Mouse (Mus musculus) urinary bladder, postnatal 25 days (tissue): Measurements from ENCODE around the gene Arhgap4.

Experiments
- DNase-seq: peaks from one replicate; pipeline ENCODE4 v3.0.0; 2022; ENCODE audit warnings: low spot score

Arhgap4 gene

DNA sequence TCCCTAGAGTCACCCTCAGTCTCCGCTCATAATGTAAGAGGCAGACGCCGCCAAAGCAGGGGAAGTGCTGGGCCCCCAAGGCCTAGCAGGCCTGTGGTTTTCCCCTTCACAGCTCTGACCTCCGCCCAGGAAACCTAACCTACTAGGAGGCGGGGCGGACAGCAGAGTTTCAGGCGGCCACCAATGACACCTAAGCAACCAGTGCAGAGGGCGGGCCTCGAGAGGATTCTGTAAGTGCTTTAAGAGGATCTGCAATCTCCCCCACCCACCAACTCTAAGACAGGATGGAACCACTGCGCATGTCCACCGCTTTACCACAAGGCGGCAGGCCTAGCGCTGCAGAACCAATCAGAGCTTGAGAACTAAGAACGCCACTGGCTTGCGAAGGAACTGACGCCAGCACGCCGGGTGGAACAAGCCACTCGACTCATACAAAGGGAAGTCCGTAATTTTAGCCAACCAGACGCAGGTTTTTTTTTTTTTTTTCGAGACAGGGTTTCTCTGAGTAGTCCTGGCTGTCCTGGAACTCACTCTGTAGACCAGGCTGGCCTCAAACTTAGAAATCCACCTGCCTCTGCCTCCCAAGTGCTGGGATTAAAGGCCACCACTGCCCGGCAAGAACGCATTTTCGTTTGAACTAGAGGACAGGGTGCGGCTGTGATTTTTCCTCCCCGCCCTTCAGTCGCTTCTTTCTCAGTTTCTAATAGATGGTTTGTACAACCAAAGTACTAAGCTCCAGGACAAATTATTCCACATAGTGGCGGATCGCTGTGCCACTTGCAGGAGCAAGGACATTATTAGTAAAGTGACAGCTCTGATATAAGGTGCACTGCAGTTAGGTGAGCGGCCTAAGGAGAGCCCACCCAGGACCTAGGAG, 6.6 kb downstream of the Arhgap4 start:
- DNase-seq = peak; percentile 56

DNA sequence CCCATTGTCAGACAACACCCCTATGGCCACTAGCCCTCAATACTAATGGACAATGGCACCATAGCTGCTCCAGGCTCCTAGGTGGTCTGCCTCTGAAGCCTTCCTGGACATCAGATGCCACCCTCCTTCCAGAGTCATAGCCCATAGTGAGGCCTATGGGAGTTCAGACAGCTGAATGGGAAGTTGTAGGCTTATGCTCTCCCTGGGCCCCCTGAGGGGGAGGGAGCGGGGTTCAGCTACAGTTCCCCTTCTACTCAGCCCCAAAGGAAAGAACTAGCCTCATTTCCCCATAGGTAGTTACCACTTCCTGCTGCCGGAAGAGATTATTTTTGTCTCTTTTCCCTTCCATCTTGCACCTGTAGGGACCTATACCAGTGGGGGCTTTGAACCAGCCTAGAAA, 10.1 kb downstream of the Arhgap4 start:
- no peak for DNase-seq

DNA sequence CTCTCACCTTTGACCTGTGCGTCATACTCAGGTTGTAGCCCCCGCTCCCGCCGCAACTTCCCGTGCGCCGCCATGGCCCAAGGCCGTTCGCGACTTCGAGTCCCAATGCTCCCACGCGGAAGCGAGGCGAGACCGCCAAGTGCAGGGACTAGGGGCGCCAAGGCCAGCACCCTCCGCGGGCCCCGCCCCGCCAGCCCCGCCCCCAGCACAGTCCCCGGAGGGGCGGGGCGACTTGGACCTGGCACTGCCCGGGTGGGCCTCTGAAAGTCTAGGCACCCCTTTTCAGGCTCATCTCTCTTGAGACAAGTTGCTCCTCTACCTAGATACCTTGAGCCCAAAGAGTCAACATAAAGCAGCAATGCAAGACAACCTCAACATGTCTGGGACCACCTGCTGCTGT, 10.5 kb downstream of the Arhgap4 start:
- DNase-seq = no peak

DNA sequence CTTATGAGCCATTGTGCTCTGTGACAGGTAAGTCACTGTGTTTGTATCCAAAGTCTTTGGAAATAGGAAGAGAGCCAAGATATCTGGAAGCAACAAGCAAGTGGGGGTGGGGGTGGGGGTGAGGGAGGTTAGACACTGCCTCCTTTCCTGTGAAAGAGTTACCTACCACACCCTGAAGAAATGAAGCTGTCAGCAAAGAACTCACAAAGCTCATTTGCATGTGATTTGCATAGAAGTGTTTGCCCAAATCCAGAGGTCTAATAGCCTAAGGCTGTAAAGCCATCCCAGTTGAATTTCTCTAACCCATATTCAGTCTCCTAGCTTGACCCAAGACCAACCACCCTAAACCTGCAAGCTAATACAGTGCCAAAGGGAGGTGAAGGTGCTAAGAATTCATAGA, 11.2 kb downstream of the Arhgap4 start:
- no peak for DNase-seq

DNA sequence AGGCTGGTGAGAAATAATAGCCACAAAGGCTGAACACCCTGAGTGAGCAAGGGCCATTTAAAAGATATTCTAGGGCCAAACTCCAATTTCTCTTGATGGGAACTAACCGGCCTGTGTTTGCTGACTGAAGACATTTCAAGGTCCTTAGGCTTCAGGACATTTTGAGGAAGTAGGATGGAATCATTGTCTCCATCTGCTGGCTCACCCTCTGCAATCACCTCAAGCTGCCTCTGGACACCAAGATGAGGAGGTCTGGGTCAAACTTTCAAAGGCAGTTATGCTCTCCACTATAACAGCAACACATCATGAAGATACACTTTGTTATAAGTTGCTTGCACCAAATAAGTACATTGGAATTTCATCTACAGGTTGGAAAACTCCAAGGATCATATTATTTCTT, 11.6 kb downstream of the Arhgap4 start:
- no peak for DNase-seq

DNA sequence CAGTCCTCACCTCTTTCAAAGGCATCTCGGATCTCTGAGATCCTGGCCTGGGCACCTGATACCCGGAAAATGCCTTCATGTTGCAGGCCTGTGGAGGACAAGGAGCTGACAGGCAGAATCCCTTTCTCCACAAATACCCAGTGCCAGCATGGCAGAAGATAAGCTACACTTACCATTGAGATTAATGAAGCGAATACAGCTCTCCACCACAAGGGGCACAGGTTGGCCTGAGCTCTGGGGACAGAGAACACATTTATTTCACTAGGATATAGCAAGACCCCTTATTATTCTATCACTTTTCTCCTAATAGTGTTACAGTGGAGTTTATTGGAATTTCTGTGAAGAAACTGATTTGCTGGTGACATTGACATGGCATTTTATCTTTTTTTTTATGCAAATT, 23.7 kb downstream of the Arhgap4 start:
- DNase-seq = no peak

DNA sequence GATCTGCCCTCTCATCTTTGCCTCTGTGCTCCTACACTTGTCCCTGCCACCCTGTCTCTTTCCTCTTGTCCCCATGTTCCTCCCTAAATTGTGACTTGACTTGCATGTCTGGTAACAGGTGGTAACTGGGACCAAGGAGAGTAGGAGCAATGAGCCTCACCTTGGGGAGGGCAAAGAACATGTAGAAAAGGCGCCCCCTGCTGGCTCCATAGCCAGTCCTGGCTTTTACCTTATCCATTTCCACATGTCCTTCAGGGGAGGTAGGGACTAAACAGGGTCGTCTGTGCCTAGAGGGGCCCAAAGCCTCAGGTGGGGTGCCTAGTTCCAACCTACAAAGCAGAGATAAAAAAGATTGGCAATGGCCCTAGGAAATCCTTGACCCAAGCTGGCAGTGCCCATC, 26.0 kb downstream of the Arhgap4 start, which contains the start of gene L1cam:
Gene L1cam (minus strand): TSS at position 387 of the 400 bp plus-strand sequence.
- peak; percentile 58 for DNase-seq

DNA sequence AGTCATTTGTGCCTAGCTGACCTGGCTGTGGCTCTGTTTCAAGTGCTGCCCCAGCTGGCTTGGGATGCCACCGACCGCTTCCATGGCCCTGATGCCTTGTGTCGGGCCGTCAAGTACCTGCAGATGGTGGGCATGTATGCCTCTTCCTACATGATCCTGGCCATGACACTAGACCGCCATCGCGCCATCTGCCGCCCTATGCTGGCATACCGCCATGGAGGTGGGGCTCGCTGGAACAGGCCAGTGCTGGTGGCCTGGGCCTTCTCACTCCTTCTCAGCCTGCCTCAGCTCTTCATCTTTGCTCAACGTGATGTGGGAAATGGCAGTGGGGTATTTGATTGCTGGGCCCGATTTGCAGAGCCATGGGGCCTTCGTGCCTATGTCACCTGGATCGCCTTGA, 28.8 kb downstream of the Arhgap4 start:
- DNase-seq = no peak

DNA sequence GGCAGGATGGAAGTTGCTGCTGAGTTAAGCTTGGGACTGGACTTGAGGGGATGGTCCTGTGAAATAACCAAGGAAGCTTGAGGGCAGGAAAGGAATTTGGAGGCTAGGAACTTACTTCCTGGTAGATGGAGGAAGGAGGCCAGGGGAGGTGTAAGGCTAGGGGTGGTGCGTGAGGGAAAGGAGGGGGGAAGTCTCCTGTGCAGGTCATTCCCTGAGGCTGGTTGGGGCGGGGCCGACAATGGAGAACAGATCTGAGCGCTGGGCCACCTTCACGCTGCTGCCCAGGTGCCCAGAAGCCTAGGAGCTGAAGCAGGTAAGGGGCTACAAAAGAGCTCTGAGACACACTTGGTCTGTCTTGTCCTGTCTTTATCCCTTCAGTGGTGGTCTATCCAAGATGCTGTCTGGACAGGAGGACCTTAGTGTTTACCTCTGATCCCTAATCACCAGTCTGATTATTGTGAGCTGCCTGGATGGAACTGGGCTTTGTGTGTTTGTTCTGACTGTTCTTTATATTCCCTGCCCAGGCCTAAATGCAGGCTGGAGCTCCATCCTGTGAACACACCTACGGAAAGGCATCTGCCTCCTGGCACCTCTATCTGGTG, 30.0 kb downstream of the Arhgap4 start, which contains the start of gene Avpr2:
Gene Avpr2 (plus strand): TSS at position 552 of the 602 bp plus-strand sequence.
- DNase-seq = no peak

DNA sequence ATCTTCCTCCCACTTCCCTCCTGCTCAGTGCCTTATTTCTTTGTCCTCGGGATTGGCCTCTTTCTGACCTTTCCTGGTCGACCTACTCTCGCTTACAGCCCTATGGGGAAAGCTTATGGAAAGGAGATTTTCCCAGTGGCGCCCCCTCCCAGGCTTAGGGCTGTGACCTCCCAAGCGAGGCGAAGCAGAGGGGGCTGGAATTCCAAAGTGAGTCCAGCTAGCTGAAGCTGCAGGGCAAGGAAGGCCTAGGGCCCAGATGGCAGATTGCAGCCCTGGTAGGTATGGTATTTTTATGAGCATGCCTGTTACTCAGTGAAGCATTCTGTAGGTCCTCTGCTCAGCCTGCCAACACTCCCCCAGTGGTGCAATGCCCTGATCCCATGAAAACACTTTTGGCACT, 40.2 kb downstream of the Arhgap4 start:
- DNase-seq = no peak

DNA sequence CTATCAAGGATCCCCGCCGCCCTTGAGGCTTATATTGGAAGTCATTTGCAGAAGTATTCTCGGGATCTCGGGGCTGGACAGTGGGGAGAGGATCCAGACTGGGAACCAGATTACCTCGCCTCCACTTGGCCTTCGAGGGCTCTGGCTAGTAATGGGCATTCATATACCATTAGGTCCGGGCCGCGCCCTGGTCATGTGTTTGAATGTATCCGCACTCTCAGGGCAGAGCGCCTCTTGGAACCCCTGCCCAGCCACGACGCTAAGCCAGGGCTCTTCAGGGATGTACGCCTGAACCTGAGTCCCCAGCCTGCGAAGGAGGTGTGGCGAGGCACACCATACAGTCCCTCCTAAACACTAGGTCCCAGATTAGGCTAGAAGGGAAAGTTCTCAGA, 40.6 kb downstream of the Arhgap4 start:
- no peak for DNase-seq

DNA sequence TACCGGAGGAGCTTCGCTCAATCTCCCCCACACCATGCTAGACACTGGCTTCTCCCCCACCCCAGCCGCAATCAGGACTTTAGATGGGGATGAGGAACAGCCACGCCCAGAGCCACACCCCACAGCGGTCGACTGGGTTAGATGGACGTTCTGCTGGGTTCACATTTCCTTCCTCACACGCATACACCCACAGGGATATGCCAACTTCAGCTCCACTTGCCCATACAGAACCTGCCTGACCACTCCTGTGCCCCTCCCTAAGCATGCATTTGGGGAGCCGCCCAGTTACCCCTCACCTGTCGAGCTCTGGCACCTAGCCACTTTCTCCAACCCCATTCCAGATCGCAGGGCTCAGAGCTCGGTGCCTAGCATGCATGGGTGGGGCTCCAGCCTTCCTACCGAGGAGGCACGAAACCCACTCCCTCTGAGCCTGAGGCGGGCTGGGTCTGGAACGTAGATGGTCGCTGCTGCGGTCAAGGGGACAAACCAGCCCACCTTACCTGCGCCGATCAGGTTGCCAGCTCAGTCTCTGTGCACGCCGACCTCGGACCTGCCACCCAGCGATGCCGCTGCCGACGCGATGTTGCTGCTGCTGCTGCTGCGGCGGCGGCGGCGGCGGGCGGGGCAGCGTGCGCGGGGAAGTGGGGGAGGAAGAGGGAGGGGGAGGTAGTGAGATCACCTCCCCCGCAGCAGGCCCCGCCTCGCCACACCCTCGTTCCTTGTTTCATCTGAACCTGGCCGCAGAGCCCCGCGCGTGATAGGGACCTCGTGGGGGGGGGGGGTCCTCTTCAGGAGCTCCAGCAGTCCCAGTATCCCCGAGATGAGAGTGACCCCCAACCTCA, 41.3 kb downstream of the Arhgap4 start:
- peak; percentile 55 for DNase-seq

DNA sequence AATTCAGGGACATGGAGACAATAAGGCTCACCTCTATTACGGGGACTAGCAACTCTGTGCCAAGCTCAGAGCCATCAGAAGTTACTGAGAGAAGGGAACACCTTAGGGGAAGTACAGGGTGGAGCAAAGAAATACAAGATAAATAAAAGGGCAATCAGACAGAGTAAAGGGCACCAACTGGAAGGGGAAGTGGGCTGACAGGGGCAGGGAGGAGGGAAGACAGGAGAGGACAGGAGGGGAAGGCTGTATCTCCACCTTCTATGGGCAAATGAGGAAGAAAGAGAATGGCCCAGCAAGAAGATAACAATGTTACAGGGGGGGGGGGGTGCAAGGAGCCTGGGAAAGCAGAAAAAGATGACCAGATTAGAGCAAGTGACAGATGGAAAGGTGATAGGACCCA, 44.7 kb downstream of the Arhgap4 start:
- no peak for DNase-seq

DNA sequence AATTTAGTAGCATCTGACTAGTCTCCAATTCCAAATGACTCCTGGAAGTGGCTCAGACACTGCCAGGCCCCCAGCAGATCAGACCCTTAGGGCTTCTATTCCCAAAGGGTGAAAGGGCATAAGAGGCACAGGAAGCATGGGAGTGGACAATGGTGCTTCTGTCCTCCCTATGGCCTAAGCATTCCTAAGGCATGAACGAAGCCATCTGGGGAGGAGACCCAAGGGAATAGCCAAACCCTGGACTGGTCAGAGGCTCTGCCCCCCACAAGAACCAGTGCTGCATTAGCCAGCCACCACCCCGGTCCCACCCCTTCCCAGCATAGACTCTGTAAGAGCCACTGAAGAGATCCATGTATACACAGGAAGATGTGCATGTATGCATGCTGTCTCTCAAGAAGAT, 45.8 kb downstream of the Arhgap4 start:
- DNase-seq = no peak

DNA sequence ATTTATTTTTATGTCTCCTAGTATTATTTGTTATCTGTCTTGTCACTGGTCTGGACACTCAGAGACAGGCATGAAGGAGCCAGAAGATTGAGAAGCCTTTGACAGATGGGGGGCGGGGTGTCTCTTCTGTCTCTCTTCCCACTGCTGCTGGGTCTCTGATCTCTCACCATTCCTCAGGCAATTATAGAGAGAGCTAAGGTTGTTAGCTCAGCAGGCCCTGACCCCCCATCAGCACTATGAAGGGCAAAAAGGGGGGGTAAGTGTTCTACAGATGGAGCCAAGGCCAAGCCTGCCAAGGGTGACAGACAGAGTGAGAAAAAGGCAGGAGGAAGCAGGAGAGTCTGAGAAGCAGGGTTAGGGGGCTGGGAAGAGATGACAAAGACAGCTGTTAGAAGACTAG, 49.7 kb downstream of the Arhgap4 start:
- no peak for DNase-seq

DNA sequence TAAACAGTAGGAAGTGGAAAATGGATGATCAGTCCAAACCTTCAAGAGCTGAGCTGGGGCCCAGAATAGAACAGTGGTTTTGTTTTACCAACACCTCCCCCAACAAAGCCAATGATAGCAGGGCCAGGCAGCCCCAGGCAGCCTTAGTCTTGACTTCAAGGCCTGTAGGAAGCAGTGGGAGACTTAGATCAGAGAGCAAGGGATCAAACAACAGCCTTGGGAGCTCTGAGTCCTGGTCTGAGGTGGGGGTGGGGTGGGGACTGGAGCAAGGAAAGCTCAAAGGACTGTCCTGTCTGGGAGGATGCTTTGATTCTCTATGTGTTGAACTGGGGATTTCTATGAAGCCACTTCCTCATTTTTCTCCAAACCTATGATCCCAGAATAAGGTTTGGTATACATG, 50.2 kb downstream of the Arhgap4 start:
- DNase-seq = no peak

DNA sequence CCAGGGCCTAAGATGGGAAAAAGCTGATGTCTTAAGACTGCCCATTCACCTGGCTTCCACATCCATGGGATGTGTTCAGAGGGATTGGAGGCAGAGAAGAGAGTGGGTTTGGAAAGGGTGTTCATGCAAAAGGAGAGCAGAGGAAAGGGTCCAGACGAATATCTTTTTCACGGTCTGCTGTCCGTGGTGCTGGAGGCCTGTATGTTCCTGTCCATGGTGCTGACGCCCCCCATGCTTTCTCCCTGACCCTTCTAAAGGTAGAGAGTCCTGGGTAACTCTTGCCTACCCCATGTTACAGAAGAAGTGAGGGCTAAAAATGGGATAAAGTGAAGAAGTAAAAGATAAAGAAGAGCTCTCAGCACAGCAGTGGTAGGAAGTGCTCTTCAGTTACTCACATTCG, 52.3 kb downstream of the Arhgap4 start:
- no peak for DNase-seq

DNA sequence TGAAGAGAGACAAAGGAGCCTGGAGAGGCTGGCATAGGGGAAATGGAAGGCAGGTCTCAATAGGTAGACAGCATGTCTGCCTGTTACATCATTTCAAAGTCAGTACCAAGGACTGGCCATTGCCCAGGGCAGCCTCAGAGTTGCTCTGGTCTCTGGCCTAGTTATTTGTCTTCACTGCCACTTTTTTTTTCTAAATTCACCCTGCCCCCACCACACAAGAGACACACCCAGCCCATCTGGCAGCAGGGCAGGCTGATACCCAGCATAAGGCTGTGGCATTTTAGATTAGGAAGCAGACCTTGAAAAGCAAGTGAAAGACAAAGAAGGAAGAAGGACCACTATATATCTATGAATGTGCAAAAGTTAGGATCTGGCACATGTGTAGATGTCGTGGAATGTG, 53.8 kb downstream of the Arhgap4 start:
- DNase-seq = no peak

DNA sequence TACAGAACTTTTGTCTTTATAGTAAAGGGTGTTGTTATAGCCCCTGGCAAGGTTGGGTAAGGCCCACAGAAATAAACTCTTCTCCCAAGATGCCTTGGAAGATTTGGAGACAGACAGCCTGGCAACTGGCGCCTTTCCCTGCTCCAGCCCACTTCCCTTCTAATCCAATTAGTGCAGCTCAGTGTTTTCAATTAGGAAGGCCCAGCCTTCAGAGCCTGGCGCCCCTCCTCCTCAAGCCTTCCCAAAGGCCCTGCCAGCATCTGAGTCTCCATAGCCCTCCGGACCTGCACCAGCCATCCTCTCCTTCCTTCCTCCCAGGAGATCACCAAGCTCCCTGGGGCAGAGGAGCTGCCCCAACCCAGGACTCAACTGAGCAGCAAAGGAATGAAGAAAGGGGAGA, 54.4 kb downstream of the Arhgap4 start:
- no peak for DNase-seq

DNA sequence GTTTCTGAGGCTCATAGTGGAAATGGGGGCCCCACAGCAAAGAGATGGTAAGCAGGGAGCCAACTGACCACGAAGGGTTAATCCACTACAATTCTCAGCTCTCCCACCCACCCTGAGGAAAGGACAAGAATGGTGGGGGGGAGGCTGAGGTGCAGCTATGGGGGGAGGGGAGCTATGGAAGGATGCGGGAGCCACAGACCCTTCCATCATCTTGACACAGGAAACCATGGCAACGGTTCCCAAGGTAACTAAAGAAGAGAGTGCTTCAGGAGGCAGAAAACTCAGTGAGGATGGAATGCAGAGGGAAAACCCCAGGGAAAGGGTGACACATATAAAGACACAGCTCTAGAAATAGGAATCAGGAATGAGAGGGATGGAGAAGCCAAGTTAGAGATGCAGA, 57.0 kb downstream of the Arhgap4 start:
- no peak for DNase-seq

DNA sequence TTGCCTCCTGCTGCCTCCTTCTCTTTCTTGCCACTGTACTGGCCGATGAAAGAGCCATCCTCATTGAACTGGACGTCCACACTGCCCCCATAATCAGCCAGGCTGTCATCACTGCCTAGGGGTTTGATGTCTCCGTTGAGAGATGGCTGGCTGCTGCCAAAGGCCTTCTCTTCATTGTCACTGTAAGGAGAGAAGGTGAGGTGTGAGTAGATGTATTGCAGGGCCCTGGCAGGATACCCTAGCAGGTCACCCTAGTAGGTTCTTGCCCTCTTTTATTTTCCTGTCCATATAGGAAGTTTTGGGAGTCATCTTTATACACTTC, 66.6 kb downstream of the Arhgap4 start:
- DNase-seq = no peak

DNA sequence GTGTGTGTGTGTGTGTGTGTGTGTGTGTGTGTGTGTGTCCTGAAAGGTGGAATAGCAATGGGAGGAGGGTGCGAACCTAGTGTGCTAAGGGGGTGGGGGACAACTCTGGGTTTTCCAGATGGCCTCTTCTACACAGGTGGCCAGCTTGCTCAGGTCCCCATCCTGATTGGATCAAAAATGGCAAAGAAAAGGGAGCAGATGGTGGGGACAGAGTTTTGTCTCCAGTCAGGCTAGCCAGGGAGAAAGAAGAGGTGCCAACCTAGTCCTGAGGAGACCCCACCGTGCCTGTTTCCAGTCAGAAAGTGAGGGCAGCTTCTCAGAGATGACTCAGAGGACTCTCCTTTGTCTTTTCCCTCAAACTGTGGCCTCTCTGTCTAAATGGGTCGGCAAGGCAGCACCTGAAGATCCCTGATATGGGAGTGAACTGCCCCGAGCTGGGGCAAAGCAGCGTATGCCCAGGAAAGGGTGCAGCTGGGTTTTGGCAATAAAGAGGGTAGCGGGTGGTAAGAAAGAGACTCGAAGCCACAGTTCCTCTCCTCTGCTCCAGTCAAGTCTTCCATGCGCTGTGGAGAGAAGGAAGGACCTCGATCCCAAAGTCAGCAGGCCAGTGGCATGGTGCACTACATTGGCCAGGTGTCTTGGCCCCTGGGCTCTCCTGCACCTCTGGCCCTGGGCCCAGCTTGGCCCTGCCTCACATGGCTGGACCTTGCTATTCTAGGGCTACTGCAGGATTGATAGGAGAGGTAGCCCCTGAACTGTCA, 67.2 kb downstream of the Arhgap4 start:
- no peak for DNase-seq
